Mouse (Mus musculus): ENCODE results near the gene Mrtfb.

DNA sequence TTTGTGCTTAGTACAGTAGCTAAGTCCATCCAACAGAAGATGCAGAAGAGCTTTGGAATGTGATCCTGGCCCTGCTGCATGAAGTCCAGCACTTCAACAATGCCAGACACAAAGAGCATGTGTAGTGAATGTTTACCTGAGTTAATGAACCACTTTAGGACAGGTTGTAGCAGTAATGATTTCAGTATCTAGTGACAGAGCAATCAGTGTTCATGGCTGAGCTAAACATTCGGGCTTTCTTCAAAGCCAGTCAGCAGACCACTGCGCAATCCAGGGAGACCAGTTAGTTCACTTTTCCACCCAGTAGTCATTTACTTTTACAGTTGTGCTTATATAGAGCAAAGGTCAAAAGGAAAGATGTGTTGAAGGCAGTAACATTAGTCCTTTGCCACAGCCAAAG, 20.0 kb downstream of the Mrtfb start:
- no peak for TF ChIP-seq CTCF (IDR thresholded peaks at IDR 0.05; ENCODE audit: low read depth, low read length)
- TF ChIP-seq POLR2A (IDR thresholded peaks at IDR 0.05; ENCODE audit: borderline replicate concordance, low read depth, low read length): no peak

Measured in bone marrow macrophage, adult 2 months (primary cell).